Mouse (Mus musculus) lung, embryonic 15.5 days (tissue): Measurements from ENCODE around the gene Upp1. TPM values are rescaled to one million over a fixed set of nuclear protein-coding genes. Genes with fewer than 3 reads are reported as not detected.
"Not testable (repeated sequence)": the region's sequence is repeated elsewhere in the genome, so short reads cannot be mapped to it uniquely, and the experiment has no call there.

Source experiments
- ATAC-seq: fragments of 200-750 bp; cut with Nextera tagmentation; 2 replicates; pipeline ENCODE4 v1.8.0; 2017; ENCODE audit warnings: moderate number of reproducible peaks, borderline replicate concordance; ENCODE audit not compliant: low FRiP score, low TSS enrichment; ENCODE audit errors: extremely low read depth
- H3K27ac ChIP-seq: fragments of 300-500 bp; sonication (generic); 2 replicates; pipeline ENCODE4 v1.5.1; 2015; ENCODE audit warnings: moderate library complexity, mild to moderate bottlenecking, inconsistent platforms
- H3K27me3 ChIP-seq: fragments of 300-500 bp; sonication (generic); 2 replicates; pipeline ENCODE4 v1.6.1; 2015; ENCODE audit warnings: inconsistent platforms
- H3K36me3 ChIP-seq: fragments of 300-500 bp; sonication (generic); 2 replicates; pipeline ENCODE4 v1.6.1; 2015; ENCODE audit warnings: inconsistent platforms
- H3K4me1 ChIP-seq: fragments of 300-500 bp; sonication (generic); 2 replicates; pipeline ENCODE4 v1.6.1; 2015; ENCODE audit warnings: inconsistent platforms
- H3K4me2 ChIP-seq: fragments of 300-500 bp; sonication (generic); 2 replicates; pipeline ENCODE4 v1.6.1; 2015; ENCODE audit warnings: inconsistent platforms, mild to moderate bottlenecking, moderate library complexity
- H3K4me3 ChIP-seq: fragments of 300-500 bp; sonication (generic); 2 replicates; pipeline ENCODE4 v1.5.1; 2015; ENCODE audit warnings: mild to moderate bottlenecking, inconsistent platforms
- H3K9ac ChIP-seq: fragments of 300-500 bp; sonication (generic); 2 replicates; pipeline ENCODE4 v1.6.1; 2015; ENCODE audit warnings: inconsistent platforms
- H3K9me3 ChIP-seq: fragments of 300-500 bp; sonication (generic); 2 replicates; pipeline ENCODE4 v1.6.1; 2016; ENCODE audit warnings: inconsistent platforms
- WGBS: fragments of 180-500 bp; shearing (Covaris S2); methylation state at CpG from one replicate; pipeline ENCODE4 v1.1.7; 2015; 5-methylcytosine and 5-hydroxymethylcytosine counted together
- polyA plus RNA-seq: library from polyadenylated mRNA; unstranded; fragments of >200 nt; fragmentation: Nextera tagmentation; extraction: Ambion mirVana; gene quantifications from 2 replicates; pipeline ENCODE4 v1.2.1, GENCODE M21; 2015

Gene Upp1
- polyA plus RNA-seq, 1 experiment from 2014 or later = 14.1 TPM

DNA sequence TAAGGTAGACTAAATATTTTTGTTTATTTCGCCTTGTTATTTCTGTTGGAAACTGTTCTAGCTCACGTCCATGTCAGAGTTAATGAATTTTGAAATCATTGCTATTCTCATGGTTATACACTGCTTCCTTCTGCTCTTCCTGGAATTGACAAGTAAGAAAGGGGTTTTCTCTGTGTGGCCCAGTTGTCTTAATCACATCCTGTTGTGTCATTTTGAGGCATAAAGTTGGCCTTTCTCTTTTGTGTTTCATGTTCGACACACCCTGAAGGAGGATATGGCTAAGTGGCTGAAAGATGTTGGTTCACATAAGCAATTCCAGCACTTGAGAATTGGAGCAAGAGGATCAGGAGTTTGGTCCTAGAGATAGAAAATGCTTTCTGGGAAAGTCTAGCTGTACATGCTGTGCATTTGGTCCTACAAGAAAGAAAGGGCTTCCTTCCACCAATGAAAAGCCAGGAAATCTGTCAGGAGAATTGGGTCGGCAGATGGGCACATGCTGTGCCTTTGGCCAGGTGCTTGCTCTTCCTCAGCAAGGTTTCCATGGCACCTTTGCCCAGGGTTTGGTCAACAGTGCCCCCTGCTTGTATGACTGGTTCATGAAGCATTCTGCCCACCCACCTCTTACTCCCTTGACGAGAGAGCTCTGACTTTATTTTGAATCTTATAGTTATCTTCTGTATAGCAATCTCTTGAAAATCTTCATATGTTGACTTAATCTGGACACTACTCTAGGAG is 8.6 kb downstream of the Upp1 start:
- H3K4me2 ChIP-seq = no peak overlapping the region
- ATAC-seq = no peak
- no peaks in the 10 kb centered on the region for H3K4me1 ChIP-seq
- 52% methylated on average over 5 of the region's 5 CpGs for WGBS
- no peaks in the 10 kb centered on the region for H3K36me3 ChIP-seq
- H3K9ac ChIP-seq = no peak overlapping the region
- H3K27me3 ChIP-seq = no peaks in the 10 kb centered on the region
- no peak overlapping the region for H3K27ac ChIP-seq
- no peaks in the 10 kb centered on the region for H3K9me3 ChIP-seq
- no peak overlapping the region for H3K4me3 ChIP-seq

DNA sequence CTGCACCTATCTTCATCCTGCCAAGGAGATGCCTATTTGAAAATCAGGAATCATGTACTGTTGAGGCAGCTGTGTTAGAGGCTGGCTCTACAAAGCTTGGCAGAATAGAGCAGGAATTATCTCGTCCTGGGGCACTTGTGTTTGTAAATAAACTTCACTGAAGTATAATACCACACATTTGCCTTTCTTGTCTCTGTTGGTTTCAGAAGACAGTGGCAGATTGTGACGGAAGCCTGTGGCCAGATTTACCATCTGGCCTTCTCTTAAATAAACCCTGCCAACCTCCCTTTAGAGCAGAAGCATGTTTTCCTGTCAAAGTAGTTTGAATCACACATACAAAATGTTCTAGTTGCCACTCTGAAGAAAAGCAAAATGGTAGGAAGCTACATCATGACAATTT is 10.2 kb downstream of the Upp1 start:
- no peak overlapping the region for H3K4me2 ChIP-seq

DNA sequence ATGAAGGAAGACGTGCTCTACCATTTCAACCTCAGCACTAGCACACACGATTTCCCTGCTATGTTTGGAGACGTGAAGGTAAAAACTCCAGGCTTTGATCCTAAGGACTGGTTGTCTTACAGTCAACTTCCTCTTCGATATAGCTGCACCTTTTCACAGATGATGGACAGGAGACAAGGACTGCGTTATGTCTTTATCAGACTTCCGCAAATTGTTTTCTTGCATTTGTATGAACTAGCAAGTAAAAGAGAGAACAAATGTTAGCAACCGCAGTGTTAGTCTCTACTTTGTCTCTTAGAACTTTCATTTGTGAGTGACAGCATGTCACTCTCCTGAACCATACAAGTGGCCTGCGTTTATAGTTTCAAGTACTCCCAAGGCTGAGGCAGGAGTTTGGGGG is 11.6 kb downstream of the Upp1 start:
- no peak overlapping the region for H3K9ac ChIP-seq
- no peak overlapping the region for H3K4me3 ChIP-seq
- WGBS = 84% methylated on average over 8 of the region's 8 CpGs
- no peaks in the 10 kb centered on the region for H3K36me3 ChIP-seq
- H3K27ac ChIP-seq = no peak overlapping the region
- no peaks in the 10 kb centered on the region for H3K27me3 ChIP-seq
- no peaks in the 10 kb centered on the region for H3K9me3 ChIP-seq
- no peaks in the 10 kb centered on the region for H3K4me1 ChIP-seq
- no peak for ATAC-seq
- no peak overlapping the region for H3K4me2 ChIP-seq

More for the DNA sequence above, 10.2 kb downstream of the Upp1 start:
- H3K9ac ChIP-seq = no peak overlapping the region
- ATAC-seq = no peak
- no peaks in the 10 kb centered on the region for H3K9me3 ChIP-seq
- no peaks in the 10 kb centered on the region for H3K4me1 ChIP-seq
- no peaks in the 10 kb centered on the region for H3K27me3 ChIP-seq
- 30% methylated on average over 2 of the region's 2 CpGs for WGBS
- H3K36me3 ChIP-seq = no peaks in the 10 kb centered on the region
- H3K4me3 ChIP-seq = no peak overlapping the region
- no peak overlapping the region for H3K27ac ChIP-seq

DNA sequence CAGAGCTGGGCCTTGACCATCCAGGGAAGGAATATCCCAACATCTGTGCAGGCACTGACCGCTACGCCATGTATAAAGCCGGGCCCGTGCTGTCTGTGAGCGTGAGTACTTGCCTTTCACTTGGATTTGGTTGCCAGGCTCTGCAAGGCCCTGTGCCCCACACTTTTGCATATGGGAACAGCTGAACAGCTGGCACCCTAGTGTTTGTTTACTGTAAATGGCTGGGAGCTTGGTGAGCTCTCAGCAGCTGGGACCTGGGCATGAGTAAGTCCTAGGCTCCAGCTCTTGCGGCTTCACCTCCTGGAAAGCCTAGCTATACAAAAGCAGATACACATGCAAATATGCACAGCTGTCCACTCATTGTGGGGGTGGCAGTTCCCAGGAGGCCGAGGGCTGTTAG is 13.8 kb downstream of the Upp1 start:
- Histone ChIP-seq H3K27me3 (no peaks in the 10 kb centered on the region), H3K27ac (no peak overlapping the region), H3K4me3 (no peak overlapping the region), H3K4me2 (no peak overlapping the region), H3K36me3 (no peaks in the 10 kb centered on the region), H3K4me1 (no peaks in the 10 kb centered on the region), H3K9ac (no peak overlapping the region), H3K9me3 (no peaks in the 10 kb centered on the region)
- 87% methylated on average over 7 of the region's 7 CpGs for WGBS
- no peak for ATAC-seq

DNA sequence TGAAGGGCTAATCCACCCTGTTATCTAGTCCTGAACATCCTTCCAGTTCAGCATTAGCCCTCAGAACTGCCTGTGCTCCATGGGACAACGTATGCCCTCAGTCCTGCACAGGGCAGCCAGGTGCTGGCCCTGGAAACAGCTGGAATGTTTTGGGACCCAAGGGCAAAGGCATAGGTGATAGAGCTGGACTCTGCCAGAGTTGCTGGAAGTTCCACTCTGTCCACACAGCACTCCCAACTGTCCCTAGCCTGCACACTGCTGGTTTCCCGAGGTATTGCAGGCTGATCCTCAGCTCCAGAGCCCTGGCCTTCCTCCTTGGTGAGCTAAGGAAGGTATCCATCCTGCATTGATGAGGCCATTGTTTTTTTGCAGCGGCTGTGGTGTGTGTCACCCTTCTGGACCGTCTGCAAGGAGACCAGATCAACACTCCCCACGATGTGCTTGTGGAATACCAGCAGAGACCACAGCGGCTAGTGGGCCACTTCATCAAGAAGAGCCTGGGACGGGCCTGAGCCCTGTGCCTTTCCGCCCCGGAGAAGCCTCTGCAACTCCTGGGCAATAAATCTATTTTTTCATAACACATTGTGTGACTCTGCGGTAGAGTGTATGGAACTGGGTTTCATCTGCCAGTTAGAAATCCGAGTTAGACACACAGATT is 17.8 kb downstream of the Upp1 start:
- Histone ChIP-seq H3K27me3 (no peaks in the 10 kb centered on the region), H3K27ac (no peak overlapping the region), H3K9ac (no peak overlapping the region), H3K4me3 (no peak overlapping the region), H3K4me2 (no peak overlapping the region), H3K36me3 (no peaks in the 10 kb centered on the region), H3K9me3 (no peaks in the 10 kb centered on the region), H3K4me1 (no peaks in the 10 kb centered on the region)
- WGBS = 78% methylated on average over 11 of the region's 11 CpGs
- peak; percentile 76; the same call in 1 of the 2 replicates for ATAC-seq

DNA sequence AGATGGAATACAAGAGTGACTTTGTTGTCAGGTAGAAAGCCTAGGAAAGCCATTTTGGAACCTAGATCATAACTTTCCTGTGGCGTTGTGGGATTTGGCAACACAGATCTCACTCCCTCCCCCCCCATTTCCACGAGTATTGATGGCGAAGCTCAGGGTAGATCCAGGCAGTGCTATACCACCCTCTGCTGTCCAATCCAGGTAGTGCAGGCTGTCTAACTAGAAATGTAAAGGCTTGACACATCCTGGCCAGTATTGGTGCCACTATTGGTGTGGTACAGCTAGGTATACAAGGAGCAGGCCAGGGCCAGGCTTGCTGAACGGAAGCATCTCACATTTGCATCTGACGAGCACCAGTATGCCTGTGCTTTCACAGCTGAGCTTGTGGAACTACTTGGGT is 18.6 kb downstream of the Upp1 start:
- Histone ChIP-seq H3K9ac (no peak overlapping the region), H3K36me3 (no peaks in the 10 kb centered on the region), H3K9me3 (no peaks in the 10 kb centered on the region), H3K4me1 (no peaks in the 10 kb centered on the region), H3K4me3 (no peak overlapping the region), H3K27me3 (no peaks in the 10 kb centered on the region), H3K4me2 (no peak overlapping the region), H3K27ac (no peak overlapping the region)
- WGBS = 14% methylated on average over 5 of the region's 5 CpGs
- ATAC-seq = 0 out of 2 replicates have a peak, but pooled peaks have one; percentile 53

DNA sequence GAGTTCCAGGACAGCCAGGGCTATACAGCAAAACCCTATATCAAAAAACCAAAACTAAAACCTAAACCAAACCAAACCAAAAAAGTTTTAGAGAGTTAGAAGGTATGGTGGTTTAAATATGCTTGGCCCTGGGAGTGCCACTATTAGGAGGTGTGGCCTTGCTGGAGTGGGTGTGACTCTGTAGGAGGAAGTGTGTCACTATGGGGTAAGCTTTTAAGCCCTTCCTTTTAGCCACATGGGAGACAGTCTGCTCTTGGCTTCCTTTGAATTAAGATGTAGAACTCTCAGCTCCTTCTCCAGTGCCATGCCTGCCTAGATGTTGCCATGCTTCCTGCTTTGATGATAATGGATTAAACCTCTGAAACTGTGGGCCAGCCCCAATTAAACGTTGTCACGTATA is 27.2 kb downstream of the Upp1 start:
- Histone ChIP-seq H3K4me3 (no peak overlapping the region), H3K27ac (no peak overlapping the region), H3K4me1 (no peaks in the 10 kb centered on the region), H3K9ac (no peak overlapping the region), H3K36me3 (no peaks in the 10 kb centered on the region), H3K4me2 (no peak overlapping the region), H3K9me3 (no peaks in the 10 kb centered on the region), H3K27me3 (no peaks in the 10 kb centered on the region)
- 87% methylated on average over 2 of the region's 2 CpGs for WGBS
- no peak for ATAC-seq

DNA sequence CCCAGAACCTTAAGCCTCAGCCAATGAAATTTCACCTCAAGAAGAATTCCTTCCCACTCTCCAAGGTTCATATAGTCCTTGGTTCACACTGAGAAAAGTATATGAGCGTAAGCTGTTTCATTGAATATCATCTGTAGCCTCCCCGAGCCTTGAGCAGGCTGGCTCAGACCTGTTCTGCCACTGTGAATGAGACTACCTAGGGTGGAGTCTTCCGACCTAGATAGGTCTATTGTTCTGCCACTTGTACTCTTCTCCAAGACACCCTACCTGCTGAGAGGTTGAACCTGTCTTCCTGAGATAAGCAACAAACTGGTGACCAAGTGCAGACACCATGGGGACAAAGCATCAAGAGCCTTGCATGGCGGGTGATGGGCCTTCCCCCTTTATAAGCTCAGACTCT is 28.2 kb downstream of the Upp1 start:
- no peak overlapping the region for H3K9ac ChIP-seq
- no peaks in the 10 kb centered on the region for H3K36me3 ChIP-seq
- no peaks in the 10 kb centered on the region for H3K4me1 ChIP-seq
- 84% methylated on average over 4 of the region's 4 CpGs for WGBS
- no peaks in the 10 kb centered on the region for H3K27me3 ChIP-seq
- H3K9me3 ChIP-seq = no peaks in the 10 kb centered on the region
- no peak overlapping the region for H3K27ac ChIP-seq
- no peak overlapping the region for H3K4me3 ChIP-seq
- no peak overlapping the region for H3K4me2 ChIP-seq
- ATAC-seq = no peak

DNA sequence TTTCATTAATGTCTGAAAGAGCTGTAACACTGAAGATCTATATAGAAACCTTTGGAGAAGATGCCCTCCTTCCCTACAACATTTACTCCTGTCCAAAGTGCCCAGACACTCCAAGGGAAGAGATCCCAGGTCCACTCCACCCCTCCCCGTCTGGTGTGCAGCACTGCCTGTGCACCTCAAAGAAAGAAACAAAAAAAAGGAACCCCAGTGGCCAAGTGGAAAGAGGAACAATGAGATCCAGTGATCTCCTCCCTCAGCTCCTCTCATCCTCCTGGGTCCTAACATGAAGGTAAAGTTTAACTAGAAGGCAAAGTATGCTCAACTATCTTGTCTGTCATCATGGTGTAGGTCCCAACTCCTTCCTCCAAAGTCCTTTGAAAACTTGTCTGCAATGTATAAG is 28.8 kb downstream of the Upp1 start:
- ATAC-seq = no peak
- no peak overlapping the region for H3K4me2 ChIP-seq
- no peaks in the 10 kb centered on the region for H3K9me3 ChIP-seq
- H3K9ac ChIP-seq = no peak overlapping the region
- H3K4me3 ChIP-seq = no peak overlapping the region
- no peak overlapping the region for H3K27ac ChIP-seq
- H3K4me1 ChIP-seq = no peaks in the 10 kb centered on the region
- WGBS = 100% methylated on average over 1 of the region's 1 CpGs
- no peaks in the 10 kb centered on the region for H3K36me3 ChIP-seq
- H3K27me3 ChIP-seq = no peaks in the 10 kb centered on the region

DNA sequence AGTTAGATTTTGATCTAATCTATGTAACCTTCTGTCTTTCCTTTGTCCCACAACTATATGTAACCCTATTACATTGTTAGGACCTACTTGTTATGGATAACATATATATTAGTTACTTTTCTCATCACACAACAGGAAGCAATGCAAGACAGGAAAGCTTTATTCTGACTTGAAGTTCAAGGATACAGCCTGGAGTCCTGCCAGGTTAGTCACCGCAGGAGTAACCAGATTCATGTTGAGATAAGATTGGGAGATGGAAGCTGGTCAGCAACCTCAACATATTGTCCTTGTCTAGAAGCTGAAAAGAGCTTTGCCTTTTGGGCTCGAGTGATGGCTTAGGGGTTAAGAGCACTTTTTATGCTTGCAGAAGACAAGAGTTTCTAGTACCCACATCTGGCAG is 30.3 kb downstream of the Upp1 start:
- 55% methylated on average over 2 of the region's 2 CpGs for WGBS
- Histone ChIP-seq H3K36me3 (no peaks in the 10 kb centered on the region), H3K4me3 (no peak overlapping the region), H3K4me2 (no peak overlapping the region), H3K4me1 (no peaks in the 10 kb centered on the region), H3K27ac (no peak overlapping the region), H3K27me3 (no peaks in the 10 kb centered on the region), H3K9ac (no peak overlapping the region), H3K9me3 (no peaks in the 10 kb centered on the region)
- no peak for ATAC-seq

DNA sequence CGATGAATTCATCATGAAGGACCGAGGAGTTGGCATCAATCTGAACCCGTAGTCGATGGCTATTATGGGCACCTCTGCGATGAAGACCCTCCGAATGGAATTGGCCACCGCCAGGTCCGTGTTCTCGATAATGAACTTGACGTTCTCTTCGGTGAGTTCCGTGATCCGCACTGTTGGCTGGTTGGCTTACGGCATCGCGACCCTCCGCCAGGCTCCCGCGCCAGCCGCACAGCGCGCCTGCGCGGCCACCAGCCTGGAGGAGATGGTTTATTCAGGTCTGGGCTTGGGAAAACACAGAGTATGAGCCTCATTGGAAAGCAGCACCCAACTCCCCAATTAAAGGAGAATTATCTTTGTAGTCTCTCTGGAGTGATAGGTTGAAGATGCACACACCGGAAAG is 32.5 kb downstream of the Upp1 start:
- not testable (repeated sequence) for H3K9ac ChIP-seq, H3K27me3 ChIP-seq, H3K4me1 ChIP-seq, ATAC-seq, H3K4me3 ChIP-seq, H3K4me2 ChIP-seq, H3K36me3 ChIP-seq, H3K9me3 ChIP-seq, H3K27ac ChIP-seq
- 76% methylated on average over 25 of the region's 25 CpGs for WGBS

DNA sequence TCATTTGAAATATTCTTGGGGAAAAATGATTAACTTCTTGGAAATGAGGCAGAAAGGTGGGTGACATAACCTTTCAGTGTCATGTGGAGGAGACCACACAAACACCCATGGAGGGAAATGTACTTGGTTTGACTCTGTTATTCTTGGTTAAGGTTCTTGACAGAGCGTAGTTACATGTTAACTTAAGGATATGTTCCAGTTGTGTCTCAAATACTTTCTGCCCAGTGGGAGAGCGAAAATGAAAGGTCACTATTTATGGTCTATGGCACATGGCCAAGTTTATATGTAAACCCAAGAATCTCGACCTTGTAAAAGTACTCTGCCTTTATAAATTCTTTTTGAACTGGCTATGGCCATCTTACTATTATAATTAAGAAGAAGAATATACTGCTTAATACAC is 42.0 kb downstream of the Upp1 start:
- Histone ChIP-seq H3K4me3 (no peak overlapping the region), H3K36me3 (no peaks in the 10 kb centered on the region), H3K9me3 (no peaks in the 10 kb centered on the region), H3K27me3 (no peaks in the 10 kb centered on the region), H3K4me1 (no peaks in the 10 kb centered on the region), H3K9ac (no peak overlapping the region), H3K4me2 (no peak overlapping the region), H3K27ac (no peak overlapping the region)
- no peak for ATAC-seq
- 21% methylated on average over 3 of the region's 3 CpGs for WGBS
